Mouse (Mus musculus) liver, embryonic 14.5 days (tissue): ENCODE measurements around the gene Herpud2. TPM values are rescaled to one million over a fixed set of nuclear protein-coding genes. Genes with fewer than 3 reads are reported as not detected.

Experiments used
- ATAC-seq: fragments of 200-750 bp; cut with Nextera tagmentation; 2 replicates; pipeline ENCODE4 v1.8.0; 2017; ENCODE audit warnings: moderate number of reproducible peaks, mild to moderate bottlenecking, moderate library complexity; ENCODE audit not compliant: insufficient read depth
- DNase-seq, 3 experiments: peaks; one replicate each; pipeline ENCODE4 v3.0.0-alpha.2; 2012 to 2013; ENCODE audit warnings: low read depth in 3 of 3, low spot score in 3 of 3
- H3K27ac ChIP-seq: fragments of 300-500 bp; sonication (generic); 2 replicates; pipeline ENCODE4 v1.5.1; 2014; ENCODE audit warnings: moderate library complexity, mild to moderate bottlenecking, control low read depth, inconsistent platforms
- H3K27me3 ChIP-seq: fragments of 300-500 bp; sonication (generic); 2 replicates; pipeline ENCODE4 v1.6.1; 2014; ENCODE audit warnings: mild to moderate bottlenecking, low read length, moderate library complexity; ENCODE audit not compliant: control insufficient read depth, insufficient read depth
- H3K36me3 ChIP-seq: fragments of 300-500 bp; sonication (generic); replicated peaks from 2 replicates; pipeline ENCODE4 v1.6.1; 2014; ENCODE audit warnings: low read depth; ENCODE audit not compliant: control insufficient read depth, insufficient read depth
- H3K4me1 ChIP-seq, 2 experiments: fragments of 200-500 bp in 1 of 2; fragments of 300-500 bp in 1 of 2; sonication (generic) in 1 of 2; replicated peaks; 2 replicates each; pipeline ENCODE4 v1.6.1; 2012 to 2014; ENCODE audit warnings: antibody characterized with exemption in 1 of 2, inconsistent platforms in 1 of 2, low read length in 1 of 2; ENCODE audit not compliant: control insufficient read depth in 2 of 2, insufficient read depth in 2 of 2
- H3K4me2 ChIP-seq: fragments of 300-500 bp; sonication (generic); 2 replicates; pipeline ENCODE4 v1.6.1; 2014; ENCODE audit warnings: low read depth, mild to moderate bottlenecking, control low read depth, moderate library complexity
- H3K4me3 ChIP-seq, 2 experiments: fragments of 200-500 bp in 1 of 2; fragments of 300-500 bp in 1 of 2; sonication (generic) in 1 of 2; 2 replicates each; pipeline ENCODE4 v1.5.1; 2012 to 2014; ENCODE audit warnings: low read depth in 2 of 2, low read length in 2 of 2, mild to moderate bottlenecking in 2 of 2, control low read depth in 1 of 2, inconsistent platforms in 1 of 2, moderate library complexity in 1 of 2; ENCODE audit not compliant: insufficient read depth in 1 of 2
- H3K9ac ChIP-seq: fragments of 300-500 bp; sonication (generic); replicated peaks from 2 replicates; pipeline ENCODE4 v1.6.1; 2014; ENCODE audit warnings: mild to moderate bottlenecking, control low read depth, moderate library complexity
- H3K9me3 ChIP-seq: fragments of 300-500 bp; sonication (generic); 2 replicates; pipeline ENCODE4 v1.6.1; 2016; ENCODE audit warnings: low read length, mixed read lengths; ENCODE audit not compliant: control insufficient read depth
- CTCF ChIP-seq: IDR thresholded peaks from 2 replicates; pipeline ENCODE4 v1.5.1; 2016; ENCODE audit warnings: antibody characterized with exemption, low read depth, control low read depth
- EP300 ChIP-seq: IDR thresholded peaks from 2 replicates; pipeline ENCODE4 v1.6.1; 2016; ENCODE audit warnings: antibody characterized with exemption, low read depth
- WGBS: fragments of 180-500 bp; shearing (Covaris S2); extraction: QIAGEN DNeasy Blood & Tissue Kit; methylation state at CpG from one replicate; pipeline ENCODE4 v1.1.7; 2014; ENCODE audit not compliant: insufficient replicate concordance; 5-methylcytosine and 5-hydroxymethylcytosine counted together
- polyA plus RNA-seq, 2 experiments: library from polyadenylated mRNA; depleted of rRNA in 1 of 2; stranded (reverse) in 1 of 2; unstranded in 1 of 2; fragments of >200 nt; fragmentation: Nextera tagmentation in 1 of 2; extraction: Ambion mirVana in 1 of 2; gene quantifications; 2 replicates each; pipeline versions ENCODE4 v1.2.1 to v1.2.3; 2012 to 2014

Herpud2 gene
- polyA plus RNA-seq, 2 experiments: 9.3 to 10.8 TPM

DNA sequence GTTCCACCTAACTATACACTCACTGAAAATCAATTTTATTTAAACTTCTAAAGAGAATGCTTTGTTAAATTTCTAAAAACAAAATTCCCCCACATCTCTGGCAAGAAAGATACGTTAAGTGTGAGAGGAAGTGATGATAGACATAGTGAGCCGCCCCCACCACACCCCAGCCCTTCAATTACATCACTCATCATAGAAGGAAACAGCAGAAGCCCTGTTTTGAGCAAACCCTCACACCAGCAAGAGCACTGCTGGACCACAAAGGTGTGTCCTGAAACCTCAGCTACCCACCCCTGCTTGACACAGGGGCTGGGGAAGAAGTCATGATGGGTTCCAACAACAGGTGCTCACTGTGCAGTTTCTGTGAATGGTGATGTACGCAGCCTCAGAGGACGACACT lies 34.9 kb upstream of the Herpud2 start:
- no peak overlapping the region for H3K27ac ChIP-seq
- no peaks in the 10 kb centered on the region for H3K9me3 ChIP-seq
- H3K27me3 ChIP-seq: no peaks in the 10 kb centered on the region
- H3K36me3 ChIP-seq: no peaks in the 10 kb centered on the region
- no peak for DNase-seq
- H3K9ac ChIP-seq: no peak overlapping the region
- H3K4me2 ChIP-seq: no peak overlapping the region
- no peak overlapping the region for H3K4me3 ChIP-seq
- no peak for TF ChIP-seq CTCF
- no peak for TF ChIP-seq EP300
- no peaks in the 10 kb centered on the region for H3K4me1 ChIP-seq
- ATAC-seq: no peak
- 49% methylated on average over 4 of the region's 4 CpGs for WGBS

DNA sequence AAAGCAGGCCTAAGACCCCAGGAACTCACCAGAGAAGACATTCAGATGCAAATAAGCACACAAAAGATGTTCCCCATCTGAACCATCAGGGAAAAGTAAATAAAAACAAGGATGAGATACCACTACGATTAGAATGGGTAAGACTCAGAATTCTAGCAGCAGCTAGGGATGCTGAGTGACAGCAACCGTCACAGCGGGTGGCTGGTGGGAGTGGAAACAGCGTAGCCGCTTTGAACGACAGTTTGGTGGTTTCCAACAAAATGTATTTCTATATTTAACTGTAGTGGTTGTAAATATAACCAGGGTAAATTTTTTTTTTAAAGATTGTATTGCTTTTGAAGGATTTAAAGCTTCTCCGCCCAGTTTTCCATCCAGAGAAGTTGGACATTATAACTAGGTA lies 34.2 kb upstream of the Herpud2 start:
- Histone ChIP-seq H3K36me3 (no peaks in the 10 kb centered on the region), H3K9ac (no peak overlapping the region), H3K27ac (no peak overlapping the region), H3K9me3 (no peaks in the 10 kb centered on the region), H3K4me2 (no peak overlapping the region), H3K4me3 (no peak overlapping the region), H3K4me1 (no peaks in the 10 kb centered on the region), H3K27me3 (no peaks in the 10 kb centered on the region)
- ATAC-seq (no peak), DNase-seq (no peak)
- TF ChIP-seq EP300 (no peak), CTCF (no peak)
- 46% methylated on average over 7 of the region's 7 CpGs for WGBS

DNA sequence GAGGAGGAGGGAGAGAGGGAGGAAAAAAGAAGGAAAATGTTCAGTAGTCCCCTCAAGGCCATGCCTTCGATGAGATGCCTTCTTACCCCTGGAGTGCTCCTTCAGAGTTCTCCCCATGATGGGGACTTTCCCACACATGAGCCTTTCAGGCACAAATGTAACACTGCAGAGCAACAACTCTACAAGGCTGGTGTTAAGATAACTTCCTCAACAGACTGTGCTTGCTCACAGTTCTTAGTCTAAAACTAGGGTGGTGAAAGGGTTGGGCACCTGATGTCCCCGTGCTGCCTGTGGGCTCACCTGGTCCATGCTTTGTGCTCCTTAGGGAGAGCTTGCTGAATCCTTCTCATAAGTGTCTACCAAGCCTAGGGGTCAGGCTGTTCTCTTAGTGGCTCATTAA lies 33.0 kb upstream of the Herpud2 start:
- Histone ChIP-seq H3K4me2 (no peak overlapping the region), H3K27me3 (no peaks in the 10 kb centered on the region), H3K4me3 (no peak overlapping the region), H3K36me3 (no peaks in the 10 kb centered on the region), H3K4me1 (no peaks in the 10 kb centered on the region), H3K27ac (no peak overlapping the region), H3K9ac (no peak overlapping the region), H3K9me3 (no peaks in the 10 kb centered on the region)
- ATAC-seq: no peak
- 77% methylated on average over 2 of the region's 2 CpGs for WGBS
- no peak for DNase-seq
- TF ChIP-seq CTCF: no peak
- TF ChIP-seq EP300: no peak

DNA sequence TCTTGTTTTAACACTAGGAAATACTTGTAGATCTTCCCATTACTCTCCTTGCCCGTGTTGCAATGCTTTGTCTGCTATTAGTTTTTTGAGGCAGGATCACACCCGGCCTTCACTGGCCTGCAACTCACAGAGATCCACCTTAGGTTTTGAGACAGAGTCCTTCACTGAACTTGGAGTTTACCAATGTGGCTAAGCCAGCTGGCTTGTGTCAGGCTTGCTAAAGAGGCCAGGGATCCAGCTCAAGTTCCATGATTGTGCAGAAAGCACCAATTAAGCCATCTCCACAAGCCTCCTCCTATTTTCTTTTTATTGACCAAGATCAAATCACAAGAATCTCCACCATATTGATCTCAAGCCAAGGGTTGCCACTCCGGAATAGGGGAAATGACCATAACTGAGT lies 26.4 kb upstream of the Herpud2 start:
- H3K36me3 ChIP-seq: no peaks in the 10 kb centered on the region
- H3K27ac ChIP-seq: no peak overlapping the region
- DNase-seq: no peak
- H3K4me1 ChIP-seq: peaks cover 5 to 13% of the 10 kb centered on the region in 2 experiments; a peak in 3 of 4 replicates
- H3K9me3 ChIP-seq: no peaks in the 10 kb centered on the region
- no peak overlapping the region for H3K9ac ChIP-seq
- 64% methylated on average over 3 of the region's 3 CpGs for WGBS
- no peak overlapping the region for H3K4me3 ChIP-seq
- no peak for ATAC-seq
- no peaks in the 10 kb centered on the region for H3K27me3 ChIP-seq
- TF ChIP-seq CTCF: no peak
- TF ChIP-seq EP300: no peak
- no peak overlapping the region for H3K4me2 ChIP-seq

DNA sequence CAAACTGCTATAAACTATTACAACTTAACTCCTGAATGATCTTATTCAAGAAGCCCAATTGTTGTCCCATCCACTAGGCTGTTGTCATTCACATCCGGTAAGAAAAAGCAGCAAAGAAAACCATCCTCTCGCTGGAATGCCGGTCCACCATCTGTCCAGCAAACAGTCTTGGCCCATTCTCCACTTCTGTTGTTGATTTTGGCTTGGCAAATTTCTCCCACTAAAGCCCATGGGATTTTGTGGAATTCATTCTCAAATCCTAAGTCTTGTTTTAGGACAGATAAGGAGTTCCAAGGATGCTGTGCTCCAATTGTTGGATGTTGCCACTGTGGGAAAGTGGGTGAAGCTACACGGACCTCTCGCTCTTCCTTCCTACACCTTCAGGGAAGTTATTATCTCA lies 25.6 kb upstream of the Herpud2 start:
- Histone ChIP-seq H3K4me1 (peaks cover 8 to 17% of the 10 kb centered on the region in 2 experiments), H3K9ac (no peak overlapping the region), H3K9me3 (no peaks in the 10 kb centered on the region), H3K4me2 (no peak overlapping the region), H3K27ac (no peak overlapping the region), H3K36me3 (no peaks in the 10 kb centered on the region), H3K27me3 (no peaks in the 10 kb centered on the region), H3K4me3 (no peak overlapping the region)
- no peak for DNase-seq
- no peak for ATAC-seq
- WGBS: 83% methylated on average over 5 of the region's 5 CpGs
- TF ChIP-seq EP300 (no peak), CTCF (no peak)
